Mouse (Mus musculus): Measurements from ENCODE around the gene Nrxn2.

GRCm38 (mm10) chr19:6502035-6502541, 83.6 kb downstream of the Nrxn2 start:
- TF ChIP-seq CTCF (IDR thresholded peaks at IDR 0.05; ENCODE audit: low read depth, low read length) (no peak), GATA1 (IDR thresholded peaks at IDR 0.05; ENCODE audit: borderline replicate concordance, low read length) (no peak)

All from G1E (cell line).